Mouse (Mus musculus): Measurements from ENCODE around the gene Tmem72.

DNA sequence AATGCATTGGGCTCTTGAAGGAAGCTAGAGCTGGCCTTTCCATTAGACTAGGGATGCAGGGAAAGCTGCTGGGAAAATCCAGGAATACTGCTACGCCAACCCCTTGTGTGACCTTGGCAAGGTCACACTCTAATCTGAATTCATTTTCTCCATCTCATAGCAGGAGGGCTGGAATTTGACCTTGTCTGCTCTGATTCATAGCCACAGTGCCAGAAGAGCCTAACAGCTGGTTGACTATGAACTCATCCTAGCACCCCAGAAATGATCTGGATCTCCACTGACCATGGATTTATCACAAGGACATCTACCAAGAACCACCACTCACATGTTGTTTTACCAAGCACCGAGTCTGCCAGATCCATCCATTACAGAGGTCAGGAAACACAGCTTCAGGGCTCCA is 1.5 kb downstream of the Tmem72 start:
- TF ChIP-seq CTCF (IDR thresholded peaks at IDR 0.05; ENCODE audit: borderline replicate concordance, control insufficient read depth, extremely low read depth, insufficient read depth, low read length, poor library complexity) (no peak), POLR2A (IDR thresholded peaks at IDR 0.05; ENCODE audit: control insufficient read depth, extremely low read depth, insufficient read depth, low read length, poor library complexity) (no peak)
